Mouse (Mus musculus) brain, embryonic 14.5 days (tissue): ENCODE measurements around the gene Hipk2. TPM values are rescaled to one million over a fixed set of nuclear protein-coding genes. Genes with fewer than 3 reads are reported as not detected.

Source experiments
- DNase-seq: peaks from one replicate; pipeline ENCODE4 v3.0.0-alpha.2; 2011; ENCODE audit warnings: low read depth
- CTCF ChIP-seq: fragments of 200-500 bp; IDR thresholded peaks from 2 replicates; pipeline ENCODE4 v1.5.1; 2012; ENCODE audit warnings: inconsistent platforms, mild to moderate bottlenecking, moderate library complexity, borderline replicate concordance; ENCODE audit not compliant: insufficient read depth, insufficient read length; ENCODE audit errors: extremely low read depth
- POLR2A ChIP-seq: fragments of 200-500 bp; IDR thresholded peaks from 2 replicates; pipeline ENCODE4 v1.6.1; 2012; ENCODE audit warnings: mild to moderate bottlenecking, inconsistent platforms, borderline replicate concordance; ENCODE audit not compliant: poor library complexity, insufficient read depth, insufficient read length, severe bottlenecking; ENCODE audit errors: extremely low read depth
- polyA plus RNA-seq: library from polyadenylated mRNA; depleted of rRNA; stranded (reverse); fragments of >200 nt; gene quantifications from 2 replicates; pipeline ENCODE4 v1.2.3, GENCODE M21; 2012

Hipk2 gene
- polyA plus RNA-seq, 1 experiment: 48.7 TPM

- DNase-seq: no peak
- TF ChIP-seq CTCF (no peak), POLR2A (no peak)
These were observed 54.3 kb downstream of the Hipk2 start for GRCm38 (mm10) chr6:38821686-38822085.

- no peak for DNase-seq
- TF ChIP-seq POLR2A (no peak), CTCF (no peak)
These were observed 55.1 kb downstream of the Hipk2 start for GRCm38 (mm10) chr6:38820862-38821261.

GRCm38 (mm10) chr6:38816216-38816615 is 59.7 kb downstream of the Hipk2 start:
- no peak for DNase-seq

GRCm38 (mm10) chr6:38815582-38815981 is 60.4 kb downstream of the Hipk2 start:
- DNase-seq: no peak

More at GRCm38 (mm10) chr6:38816216-38816615, 59.7 kb downstream of the Hipk2 start:
- TF ChIP-seq POLR2A (no peak), CTCF (no peak)

GRCm38 (mm10) chr6:38814690-38815089 is 61.3 kb downstream of the Hipk2 start:
- TF ChIP-seq POLR2A: no peak
- TF ChIP-seq CTCF: no peak
- DNase-seq: no peak

More at GRCm38 (mm10) chr6:38815582-38815981, 60.4 kb downstream of the Hipk2 start:
- TF ChIP-seq POLR2A (no peak), CTCF (no peak)

GRCm38 (mm10) chr6:38811459-38812145 is 64.4 kb downstream of the Hipk2 start:
- TF ChIP-seq POLR2A (no peak), CTCF (no peak)
- no peak for DNase-seq

GRCm38 (mm10) chr6:38810121-38810475 is 65.9 kb downstream of the Hipk2 start:
- TF ChIP-seq POLR2A: no peak
- no peak for TF ChIP-seq CTCF
- no peak for DNase-seq

GRCm38 (mm10) chr6:38809396-38810120 is 66.4 kb downstream of the Hipk2 start:
- TF ChIP-seq POLR2A (no peak), CTCF (no peak)

GRCm38 (mm10) chr6:38808317-38808716 is 67.6 kb downstream of the Hipk2 start:
- TF ChIP-seq CTCF: no peak
- TF ChIP-seq POLR2A: no peak
- no peak for DNase-seq

More at GRCm38 (mm10) chr6:38809396-38810120, 66.4 kb downstream of the Hipk2 start:
- DNase-seq: no peak

GRCm38 (mm10) chr6:38806963-38807445 is 69.0 kb downstream of the Hipk2 start:
- DNase-seq: no peak

GRCm38 (mm10) chr6:38805612-38806011 is 70.4 kb downstream of the Hipk2 start:
- no peak for DNase-seq
- no peak for TF ChIP-seq CTCF
- TF ChIP-seq POLR2A: no peak

More at GRCm38 (mm10) chr6:38806963-38807445, 69.0 kb downstream of the Hipk2 start:
- TF ChIP-seq POLR2A (no peak), CTCF (no peak)
